Mouse (Mus musculus): ENCODE results near the gene Dennd5a.
"Not testable (repeated sequence)": the region's sequence is repeated elsewhere in the genome, so short reads cannot be mapped to it uniquely, and the experiment has no call there.

Gene Dennd5a

DNA sequence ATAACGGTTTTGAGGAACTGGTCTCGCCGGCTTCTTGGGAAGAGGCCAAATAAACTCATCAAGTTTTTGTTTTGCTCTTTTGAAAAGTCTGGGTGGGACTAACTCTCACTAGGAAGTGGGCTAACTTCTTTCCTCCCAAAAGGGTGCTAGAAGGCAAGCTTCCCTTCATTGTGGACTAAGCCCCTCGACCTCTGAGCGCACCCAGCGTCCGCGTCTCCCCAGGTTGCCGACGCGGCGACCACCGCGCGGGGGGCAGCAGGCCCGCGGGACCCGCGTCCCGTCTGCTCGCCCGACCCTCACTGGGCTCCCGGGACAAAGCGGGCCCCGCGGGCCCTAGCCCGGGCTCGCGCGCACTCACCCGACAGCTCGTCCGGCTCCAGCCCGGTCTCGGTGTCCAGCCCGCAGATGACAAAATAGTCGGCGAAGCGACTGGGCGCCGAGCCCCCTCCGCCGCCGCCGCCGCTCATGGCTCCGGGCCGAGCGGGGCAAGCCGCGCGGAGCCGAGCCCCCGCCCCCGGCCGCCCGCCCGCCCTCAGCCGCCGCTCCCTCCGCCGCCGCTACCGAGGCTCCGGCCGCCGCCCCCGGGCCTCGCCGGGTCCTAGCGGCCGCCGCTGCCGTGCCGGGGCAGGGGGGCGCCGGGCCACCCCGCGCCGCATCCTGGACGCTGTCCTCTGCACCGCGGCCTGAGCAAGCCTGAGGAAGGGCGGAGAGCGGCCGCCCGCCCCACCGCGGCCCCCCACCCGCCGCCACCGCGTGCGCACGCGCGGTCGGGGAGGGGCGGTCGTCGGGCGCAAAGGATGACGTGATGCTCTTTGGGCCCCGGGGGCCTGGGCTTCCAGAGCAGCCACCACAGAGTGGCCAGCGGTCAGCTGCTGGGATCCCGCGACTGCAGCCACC is at the start of gene Dennd5a:
TSS of gene Dennd5a (minus strand) at position 755 of the 897 bp plus-strand sequence.
- DNase-seq, result peak; percentile 91

DNA sequence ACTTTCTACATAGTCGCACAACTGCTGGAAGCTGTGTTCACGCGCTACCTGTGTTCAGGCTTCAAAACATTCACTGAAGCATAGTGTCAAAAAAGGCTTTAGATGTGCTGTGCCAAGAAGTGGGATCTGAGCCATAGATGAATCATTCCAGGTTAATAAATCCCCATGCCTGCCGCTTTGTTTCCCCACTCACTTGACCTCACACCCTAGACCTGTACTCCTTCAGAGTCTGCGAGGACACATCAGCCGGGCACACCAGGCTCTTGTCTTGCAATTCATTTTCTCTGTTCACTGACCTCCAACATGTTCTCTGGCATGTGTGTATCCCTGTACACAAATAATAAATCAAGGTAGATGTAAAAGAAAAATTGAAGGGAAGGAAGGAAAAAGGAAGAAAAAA is 48.8 kb upstream of the Dennd5a start:
- peak; percentile 9 for DNase-seq

DNA sequence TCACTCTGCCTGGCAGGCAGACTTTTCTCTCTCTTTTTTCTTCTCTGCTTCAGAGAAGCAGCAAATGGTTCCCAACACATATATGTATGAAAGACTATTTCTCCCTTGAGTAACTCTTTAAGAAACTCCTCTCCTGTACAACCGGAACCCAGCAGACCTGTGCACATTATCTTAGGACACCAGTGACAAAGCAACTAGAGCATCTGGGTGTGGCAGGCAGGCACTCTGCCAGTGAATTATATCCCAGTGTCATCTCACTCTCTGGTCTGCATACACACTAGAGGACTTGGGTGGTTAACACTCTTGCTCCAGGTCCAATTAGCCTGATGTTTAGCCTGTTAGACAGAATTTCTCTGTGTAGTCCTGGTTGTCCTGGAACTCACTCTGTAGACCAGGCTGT is 48.2 kb upstream of the Dennd5a start:
- DNase-seq, result no peak

DNA sequence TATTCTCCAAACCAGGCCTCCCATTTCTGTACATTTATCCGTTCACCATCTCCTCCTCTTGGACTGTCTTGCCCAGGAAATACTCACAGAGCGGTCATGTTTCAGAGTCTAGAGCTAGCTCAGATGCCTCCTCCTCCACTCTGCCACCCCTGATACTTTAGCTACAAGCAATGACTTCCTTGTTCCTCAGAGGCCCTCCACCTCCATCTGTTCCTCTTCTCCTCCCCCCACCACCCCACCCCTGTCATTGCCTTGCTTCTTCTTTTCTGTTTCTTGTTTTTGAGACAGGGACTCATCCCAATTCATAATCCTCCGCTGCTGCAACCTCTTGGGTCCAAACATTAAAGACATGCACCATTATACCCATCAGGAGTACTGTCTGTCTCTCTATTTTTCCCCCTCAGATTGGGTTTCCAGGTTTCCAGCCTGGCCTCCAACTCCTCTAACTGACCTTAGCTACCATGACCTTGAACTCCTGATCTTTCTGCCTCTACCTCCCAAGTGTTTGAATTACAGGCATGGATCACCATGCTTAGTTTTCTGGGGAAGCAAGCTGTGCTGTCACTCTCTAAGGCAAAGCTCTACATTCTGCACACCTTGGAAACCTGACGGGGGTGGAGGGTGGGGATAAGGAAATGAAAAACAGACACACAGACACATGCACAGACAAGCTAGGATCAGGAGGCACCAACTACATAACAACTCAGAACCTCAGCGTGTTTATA is 46.4 kb upstream of the Dennd5a start:
- no peak for DNase-seq

DNA sequence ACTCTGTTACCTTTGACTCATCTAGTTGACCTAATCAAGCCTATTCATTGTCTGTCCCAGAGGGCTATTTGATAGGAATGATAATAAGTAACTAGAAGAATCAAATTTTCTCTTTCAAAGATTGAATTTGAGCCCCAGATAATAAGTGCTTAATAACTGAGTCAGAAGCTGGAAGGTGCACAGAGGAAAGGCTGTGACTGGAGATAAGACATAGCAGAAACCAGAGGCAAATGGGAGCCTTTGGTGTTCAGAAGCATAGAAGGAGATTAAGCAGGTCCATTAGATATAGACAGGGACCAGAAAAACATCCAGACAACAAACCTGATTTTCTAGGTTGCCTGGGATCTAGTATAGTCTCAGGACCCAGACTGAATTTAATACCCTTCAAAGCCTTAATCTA is 45.7 kb upstream of the Dennd5a start:
- DNase-seq, result no peak

DNA sequence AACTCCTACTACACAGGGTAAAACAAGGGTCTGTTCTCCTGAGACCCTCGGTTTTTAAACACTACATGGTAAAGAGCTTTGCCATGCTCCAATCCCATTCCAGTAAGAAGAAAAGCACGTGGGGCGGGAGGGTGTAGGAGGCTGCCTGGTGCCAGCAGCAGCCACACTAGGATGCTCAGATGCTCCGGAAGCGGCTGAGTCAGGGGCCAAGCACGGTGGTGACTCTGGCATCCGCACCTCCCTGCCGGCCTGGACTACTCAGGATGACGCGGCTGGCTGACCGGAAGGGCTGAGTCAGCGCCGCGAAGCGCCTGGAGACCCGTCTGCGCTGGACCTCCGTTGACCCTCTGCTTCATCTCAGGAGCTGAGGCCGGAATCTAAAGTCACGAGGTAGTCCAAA is 42.7 kb upstream of the Dennd5a start:
- peak; percentile 86 for DNase-seq

DNA sequence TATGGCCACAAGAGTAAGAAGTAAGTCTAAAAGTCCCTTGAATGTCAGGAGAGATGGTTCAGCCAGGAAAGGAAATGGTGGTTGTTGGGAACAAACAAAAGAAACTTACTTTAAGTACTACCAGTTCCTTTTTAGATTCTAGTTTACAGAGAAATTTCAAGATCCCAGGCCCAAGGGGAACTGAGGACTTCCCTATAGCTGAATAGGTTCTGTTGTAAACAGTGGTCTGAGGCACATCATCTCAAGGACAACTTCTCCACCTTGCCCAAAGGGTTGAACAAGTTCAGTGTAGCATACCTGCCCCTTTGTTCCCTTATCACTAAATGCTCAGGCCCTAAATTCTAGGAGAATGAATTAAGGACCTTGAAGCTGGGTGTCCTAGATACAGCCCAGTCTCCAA is 41.8 kb upstream of the Dennd5a start:
- DNase-seq, result no peak

DNA sequence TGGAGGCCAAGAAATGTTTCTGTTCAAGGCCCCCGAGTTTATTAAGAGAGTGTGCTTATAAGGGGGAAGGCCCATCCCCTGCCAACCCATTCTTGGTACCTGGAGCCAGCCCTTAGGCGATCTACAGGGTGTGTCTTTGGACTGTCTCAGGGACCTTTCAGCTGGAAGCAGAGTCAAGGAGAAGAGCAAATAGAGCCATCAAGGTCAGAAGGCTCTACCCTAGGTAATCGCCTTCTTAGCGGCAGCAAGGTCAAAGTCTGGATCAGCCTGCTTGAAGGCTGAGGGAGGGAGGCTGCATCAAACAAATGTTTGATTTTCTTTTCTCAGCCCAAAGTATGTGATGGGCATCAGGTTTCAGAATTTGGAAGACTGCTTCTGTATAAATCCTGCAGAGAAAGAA is 38.1 kb upstream of the Dennd5a start:
- DNase-seq, result no peak

DNA sequence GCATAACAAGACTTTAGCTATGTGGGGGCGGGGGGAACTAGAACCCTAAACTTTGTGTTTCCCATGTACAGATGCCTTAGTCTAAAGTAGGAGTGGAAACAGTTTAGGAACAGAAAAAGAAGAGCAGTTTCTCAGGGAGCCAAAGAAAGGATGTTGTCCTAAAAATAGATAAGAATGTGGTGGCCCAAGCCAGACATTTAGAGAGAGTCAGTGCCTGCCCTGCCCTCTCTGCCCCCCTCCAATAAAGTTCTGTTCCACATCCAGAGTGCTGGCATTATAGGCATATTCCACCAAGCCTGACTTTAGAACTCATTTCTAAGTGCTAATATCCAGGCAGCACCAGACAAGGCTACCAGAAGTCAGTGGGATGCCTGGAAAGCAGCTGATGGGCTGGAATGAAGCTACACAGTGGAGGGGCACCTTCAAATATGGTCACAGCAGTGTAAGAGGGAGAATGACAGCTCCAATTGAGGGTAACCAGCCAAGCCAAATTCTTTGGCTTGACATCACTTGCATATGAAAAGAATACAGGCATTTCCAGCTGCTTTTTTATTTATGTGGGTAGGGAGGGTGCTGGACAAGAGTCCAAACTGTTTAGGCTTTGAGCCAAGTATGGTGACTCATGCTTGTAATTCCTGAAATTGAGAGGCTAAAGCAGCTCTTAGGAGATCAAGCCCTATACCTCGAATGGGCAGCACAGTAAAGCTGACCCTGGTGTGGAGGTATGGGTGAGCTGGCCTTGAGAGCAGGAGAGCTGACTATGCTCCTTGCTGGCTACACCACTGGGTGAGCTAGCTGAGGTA is 33.1 kb upstream of the Dennd5a start:
- peak; percentile 82 for DNase-seq

DNA sequence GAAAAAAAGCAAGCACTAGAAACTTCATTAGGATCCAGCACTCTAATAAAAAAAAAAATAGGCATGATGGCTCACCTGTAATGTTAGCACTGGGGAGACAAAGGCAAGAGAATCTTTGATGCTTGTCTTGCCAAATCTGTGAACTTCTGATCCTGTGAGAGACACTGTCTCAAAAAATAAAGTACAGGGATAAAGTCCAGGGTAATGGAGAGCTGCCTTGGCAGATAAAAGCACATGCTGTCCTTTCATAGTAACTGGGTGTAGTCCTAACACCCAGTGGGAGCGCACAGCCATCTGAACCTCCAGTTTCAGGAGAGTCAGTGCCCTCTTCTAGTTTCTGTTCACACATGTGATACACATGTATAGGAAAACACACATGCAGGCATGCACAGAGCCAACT is 31.0 kb upstream of the Dennd5a start:
- DNase-seq, result no peak

DNA sequence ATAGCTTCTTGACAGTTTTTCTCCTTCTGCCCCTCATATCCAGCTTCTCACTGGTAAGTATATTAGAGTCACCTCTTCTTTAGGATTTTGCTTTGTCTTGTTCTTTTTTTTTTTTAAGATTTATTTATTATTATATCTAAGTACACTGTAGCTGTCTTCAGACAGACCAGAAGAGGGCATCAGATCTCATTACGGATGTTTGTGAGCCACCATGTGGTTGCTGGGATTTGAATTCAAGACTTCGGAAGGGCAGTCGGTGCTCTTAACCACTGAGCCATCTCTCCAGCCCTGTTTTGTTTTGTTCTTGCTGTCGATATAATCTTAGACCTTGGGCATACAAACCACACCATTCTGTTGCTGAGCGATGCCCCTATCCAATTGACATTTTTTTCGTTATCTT is 26.5 kb upstream of the Dennd5a start, which contains the start of gene Tmem41b:
TSS of gene Tmem41b (minus strand) at position 155 of the 400 bp plus-strand sequence.
- DNase-seq, result peak; percentile 23

DNA sequence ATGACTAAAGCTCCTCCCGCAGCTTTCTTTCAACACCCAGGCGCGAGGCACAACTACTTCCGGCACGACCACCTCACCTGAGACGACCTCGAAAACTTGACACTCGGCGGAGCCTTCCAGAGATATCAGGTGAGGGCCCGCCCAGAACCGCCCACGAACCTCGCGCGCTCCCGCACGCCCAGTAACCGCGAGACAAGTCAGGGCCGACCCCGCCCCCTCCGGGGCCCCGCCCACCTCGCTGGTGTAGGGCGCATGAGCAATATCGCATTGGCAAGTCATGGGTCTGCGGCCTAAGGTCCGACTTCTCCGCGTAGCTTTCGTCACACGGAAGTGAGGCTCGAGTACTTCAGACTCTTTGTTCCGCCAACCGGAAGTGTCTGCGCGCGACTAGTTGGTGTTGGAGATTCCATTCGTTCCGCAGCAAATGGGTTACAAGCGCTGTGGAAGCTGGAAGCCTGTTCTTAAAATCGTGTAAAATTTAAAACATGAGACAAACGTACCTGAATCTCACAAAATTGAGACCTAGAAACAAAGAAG is 25.9 kb upstream of the Dennd5a start:
- peak; percentile 100 for DNase-seq

DNA sequence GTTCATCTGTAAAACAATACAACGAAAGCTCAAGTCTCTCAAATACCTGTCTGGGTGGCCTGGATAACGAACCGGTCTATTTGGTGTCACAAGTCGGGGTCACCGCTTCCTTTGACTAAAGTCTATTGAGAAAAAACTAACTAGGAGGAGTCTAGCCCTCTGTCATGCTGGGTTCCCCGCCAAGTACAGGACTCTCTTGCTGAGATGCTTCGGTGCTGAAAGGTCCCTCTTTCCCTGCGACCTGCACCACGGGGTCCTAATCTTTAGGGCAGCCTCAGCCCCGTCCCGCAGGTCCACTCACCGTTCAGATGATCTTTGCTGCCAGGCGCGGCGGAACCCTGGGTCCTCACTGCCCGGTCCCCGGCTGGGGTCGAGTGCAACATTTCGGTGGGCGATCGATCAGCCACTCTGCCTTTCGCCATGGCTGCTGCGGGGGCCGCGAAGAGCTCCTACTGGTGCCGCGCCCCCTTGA is 25.4 kb upstream of the Dennd5a start:
- no peak for DNase-seq

DNA sequence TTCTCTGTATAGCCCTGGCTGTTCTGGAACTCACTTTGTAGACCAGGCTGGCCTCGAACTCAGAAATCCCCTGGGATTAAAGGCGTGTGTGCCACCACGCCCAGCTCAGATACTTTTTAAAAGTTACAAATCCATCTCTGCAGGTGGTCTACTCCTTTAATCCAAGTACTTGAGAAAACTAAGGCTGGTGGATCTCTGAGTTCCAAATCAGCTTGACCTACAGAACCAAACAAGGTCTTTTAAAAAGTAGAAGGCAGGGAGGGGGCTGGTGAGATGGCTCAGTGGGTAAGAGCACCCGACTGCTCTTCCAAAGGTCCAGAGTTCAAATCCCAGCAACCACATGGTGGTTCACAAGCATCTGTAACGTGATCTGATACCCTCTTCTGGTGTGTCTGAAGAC is 24.3 kb upstream of the Dennd5a start:
- DNase-seq, result not testable (repeated sequence)

DNA sequence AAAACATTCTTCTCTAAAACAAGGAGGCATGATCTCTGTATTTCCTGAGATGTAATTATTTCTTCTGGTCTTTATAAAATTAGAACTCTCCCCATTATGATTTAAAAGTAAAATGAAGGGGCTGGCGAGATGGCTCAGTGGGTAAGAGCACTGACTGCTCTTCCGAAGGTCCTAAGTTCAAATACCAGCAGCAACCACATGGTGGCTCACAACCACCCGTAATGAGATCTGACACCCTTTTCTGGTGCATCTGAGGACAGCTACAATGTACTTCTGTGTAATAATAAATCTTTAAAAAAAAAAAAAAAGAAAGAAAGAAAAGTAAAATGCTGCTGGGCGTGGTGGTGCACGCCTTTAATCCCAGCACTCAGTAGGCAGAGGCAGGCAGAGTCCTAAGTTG is 16.9 kb upstream of the Dennd5a start:
- DNase-seq, result peak; percentile 37

DNA sequence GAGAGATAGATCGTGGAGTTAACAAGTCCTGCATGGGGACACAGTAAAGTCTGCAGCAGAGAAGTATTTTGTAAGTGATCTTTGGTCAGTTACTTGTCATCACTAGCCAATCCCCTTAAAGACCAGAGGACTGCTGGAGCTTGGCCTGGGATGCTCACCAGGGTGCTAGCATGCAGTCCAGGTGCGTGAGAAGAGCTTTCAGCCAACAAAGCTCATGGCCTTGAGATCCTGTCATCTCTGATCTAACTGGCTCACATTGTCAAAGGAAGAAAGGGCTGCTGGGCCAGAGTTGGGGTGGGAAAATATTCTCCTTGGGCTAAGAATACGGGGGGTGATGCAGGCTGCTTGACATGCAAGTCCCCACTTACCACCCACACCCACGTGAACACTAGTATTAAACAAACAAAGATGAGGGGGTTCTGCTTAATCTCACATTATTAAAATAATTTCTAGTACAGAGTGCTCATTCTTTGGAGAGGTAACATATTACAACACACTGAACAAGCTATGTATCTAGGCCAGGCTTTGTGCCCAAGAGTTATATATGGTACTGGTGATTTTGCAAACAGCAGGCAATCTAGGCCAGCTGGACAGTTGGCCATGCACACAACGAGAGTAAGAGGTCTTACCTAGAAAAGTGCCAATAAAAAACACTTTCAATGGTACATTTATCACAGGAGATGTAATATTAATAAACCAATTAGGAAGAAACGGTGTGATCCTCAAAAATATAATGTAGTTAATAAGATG is 15.9 kb upstream of the Dennd5a start:
- DNase-seq, result no peak

DNA sequence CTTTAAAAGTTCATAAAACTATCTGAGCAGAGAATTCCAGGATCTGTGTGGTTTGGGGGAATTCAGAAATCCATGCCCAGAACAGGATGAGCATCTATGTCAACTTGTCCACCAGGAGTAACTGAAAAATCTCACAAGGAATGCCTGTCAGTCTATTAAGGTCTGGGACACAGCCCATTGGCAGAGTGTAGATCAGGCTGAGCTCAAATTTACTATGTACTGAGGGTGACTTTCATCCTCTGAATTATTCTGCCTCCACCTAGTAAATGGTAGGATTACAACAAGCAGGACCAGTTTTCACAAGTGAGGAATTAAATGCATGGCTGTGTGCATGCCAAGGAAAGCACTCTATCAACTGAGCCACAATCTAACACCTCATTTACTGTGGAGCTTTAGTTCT is 9.3 kb upstream of the Dennd5a start:
- DNase-seq, result no peak

DNA sequence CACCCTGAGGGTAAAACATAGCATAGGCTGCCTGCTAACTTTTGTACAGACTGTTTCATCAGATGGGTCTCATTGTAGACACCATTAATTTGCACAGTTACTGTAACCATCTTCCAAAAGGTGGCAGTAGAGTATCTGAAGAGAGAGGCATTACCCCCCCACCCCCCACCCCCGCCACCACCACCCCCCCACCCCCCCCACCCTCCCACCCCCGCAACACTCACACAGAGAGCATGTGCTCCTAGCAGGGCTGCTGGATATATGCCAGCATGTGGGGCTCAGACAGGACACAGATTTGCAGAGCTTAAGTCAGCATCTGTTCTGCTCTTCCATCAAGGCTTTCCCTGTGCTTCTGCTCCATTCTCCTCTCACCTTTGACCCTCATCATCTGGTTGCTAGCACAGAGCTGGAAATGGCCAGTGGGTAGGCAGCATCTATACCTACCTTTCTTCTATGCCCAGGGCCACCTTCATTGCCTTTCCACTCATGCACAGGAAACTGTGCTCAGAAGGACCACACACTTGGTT is 8.7 kb upstream of the Dennd5a start:
- DNase-seq, result peak; percentile 60

DNA sequence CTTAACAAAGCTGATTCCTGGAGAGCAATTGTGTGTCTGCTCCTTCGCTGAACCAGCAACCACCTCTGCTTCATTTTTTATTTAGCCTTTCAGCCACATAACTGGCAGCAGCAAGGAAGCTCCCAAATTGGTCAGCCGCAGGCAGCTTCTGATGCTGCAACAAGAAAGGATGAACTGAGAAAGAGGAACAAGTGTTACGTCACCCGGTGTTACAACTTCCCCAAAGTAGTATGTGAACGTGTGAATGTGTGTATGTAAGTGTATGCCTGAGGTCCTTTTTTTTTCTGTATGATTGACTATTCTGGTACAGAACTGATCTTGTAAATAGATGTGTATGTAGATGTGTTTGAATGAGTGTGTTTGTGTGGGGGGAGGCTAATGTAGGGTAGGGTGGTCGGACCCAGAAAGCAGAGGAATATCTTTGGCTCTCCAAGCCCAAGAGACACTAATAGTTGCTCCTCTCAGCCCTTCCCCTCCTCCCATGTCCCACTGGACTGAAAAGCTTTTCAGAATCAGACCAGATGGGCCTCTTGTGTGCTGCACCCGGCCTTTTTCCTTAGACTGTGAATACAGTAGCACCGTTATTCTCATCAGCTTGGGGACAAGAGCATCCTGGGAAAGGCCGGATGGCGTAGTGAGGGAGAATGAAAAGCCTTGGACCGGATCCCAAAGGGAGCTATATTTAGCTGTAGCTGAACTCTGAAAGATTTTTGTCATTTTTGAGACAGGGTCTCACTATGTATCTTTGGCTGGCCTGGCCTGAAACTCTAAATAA is 7.7 kb upstream of the Dennd5a start:
- peak; percentile 32 for DNase-seq

DNA sequence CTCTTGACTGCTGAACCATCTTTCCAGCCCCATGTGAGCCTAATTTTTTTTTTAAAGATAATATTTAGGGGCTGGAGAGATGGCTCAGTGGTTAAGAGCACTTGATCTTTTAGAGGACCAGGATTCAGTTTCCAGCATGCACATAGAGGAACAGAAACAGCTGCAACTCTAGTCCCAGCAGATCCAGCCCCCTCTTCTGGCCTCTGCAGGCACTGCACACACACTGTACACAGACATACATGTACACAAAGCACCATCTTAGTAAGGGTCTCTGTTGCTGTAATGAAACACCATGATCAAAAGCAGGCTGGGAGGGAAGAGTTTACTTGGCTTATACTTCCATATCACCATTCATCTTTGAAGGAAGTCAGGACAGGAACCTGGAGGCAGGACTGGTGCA is 5.4 kb upstream of the Dennd5a start:
- DNase-seq, result no peak

DNA sequence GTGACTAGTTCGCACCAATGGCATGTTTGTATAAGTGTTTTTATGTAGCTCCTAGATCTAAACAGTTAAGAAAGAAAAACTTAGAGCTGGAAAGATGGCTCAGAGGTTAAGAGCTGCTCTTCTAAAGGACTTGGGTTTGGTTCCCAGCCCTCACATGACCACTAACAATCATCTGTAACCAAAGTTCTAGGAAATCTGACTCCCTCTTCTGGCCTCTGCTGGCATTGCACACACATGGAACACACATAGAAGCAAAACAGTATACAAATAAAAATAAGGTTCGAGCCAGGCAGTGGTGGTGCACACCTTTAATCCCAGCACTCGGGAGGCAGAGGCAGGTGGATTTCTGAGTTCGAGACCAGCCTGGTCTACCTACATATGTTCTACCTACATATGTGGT is 3.4 kb upstream of the Dennd5a start:
- DNase-seq, result no peak

Measured in kidney, postnatal 14 days (tissue).